Mouse (Mus musculus) liver, adult 2 months (tissue): ENCODE results near the gene Gm4302. TPM values are rescaled to one million over a fixed set of nuclear protein-coding genes. Genes with fewer than 3 reads are reported as not detected.

Experiments
- polyA plus RNA-seq: library from polyadenylated mRNA; depleted of rRNA; stranded (reverse); fragments of >200 nt; gene quantifications from 2 replicates; pipeline ENCODE4 v1.2.3, GENCODE M21; 2012; rRNA removed
- total RNA-seq: library from RNA; depleted of rRNA; stranded (reverse); fragments of >200 nt; gene quantifications from 2 replicates; pipeline ENCODE4 v1.2.3, GENCODE M21; 2014; rRNA removed

The Gm4302 gene
- total and polyA plus RNA-seq, 2 experiments, result not detected

Other genes with a start within 250 kb of the Gm4302 start
- gene Gm4301, start 5.2 kb upstream of the Gm4302 start, total RNA-seq, result not detected in 2 replicates
- gene Gm4301, start 5.2 kb upstream of the Gm4302 start, polyA plus RNA-seq, result not detected in 2 replicates
- not detected in 2 replicates for gene Gm4303, start 5.1 kb downstream of the Gm4302 start, total RNA-seq
- gene Gm4303, start 5.1 kb downstream of the Gm4302 start, polyA plus RNA-seq, result not detected in 2 replicates
- not detected in 2 replicates for gene Gm4305, start 10.3 kb downstream of the Gm4302 start, total RNA-seq
- not detected in 2 replicates for gene Gm4305, start 10.3 kb downstream of the Gm4302 start, polyA plus RNA-seq
- gene Gm4307, start 20.5 kb downstream of the Gm4302 start, total RNA-seq, result not detected in 2 replicates
- not detected in 2 replicates for gene Gm4307, start 20.5 kb downstream of the Gm4302 start, polyA plus RNA-seq
- not detected in 2 replicates for gene Gm4312, start 41.7 kb downstream of the Gm4302 start, total RNA-seq
- gene Gm4312, start 41.7 kb downstream of the Gm4302 start, polyA plus RNA-seq, result not detected in 2 replicates
- 6.4 and 8.8 TPM in 2 replicates for gene Tmtc3, start 146.5 kb downstream of the Gm4302 start, total RNA-seq
- gene Tmtc3, start 146.5 kb downstream of the Gm4302 start, polyA plus RNA-seq, result 1.7 and 2.0 TPM in 2 replicates
- 2.3 and 3.0 TPM in 2 replicates for gene Cep290, start 146.7 kb downstream of the Gm4302 start, total RNA-seq
- 0.10 TPM in 2 replicates for gene Cep290, start 146.7 kb downstream of the Gm4302 start, polyA plus RNA-seq
- 10.3 and 11.0 TPM in 2 replicates for gene 4930430F08Rik, start 249.6 kb downstream of the Gm4302 start, total RNA-seq
- gene 4930430F08Rik, start 249.6 kb downstream of the Gm4302 start, polyA plus RNA-seq, result 8.3 and 10.8 TPM in 2 replicates
- gene 1700017N19Rik, start 249.6 kb downstream of the Gm4302 start, total RNA-seq, result not detected in 2 replicates
- gene 1700017N19Rik, start 249.6 kb downstream of the Gm4302 start, polyA plus RNA-seq, result not detected in 2 replicates